Mouse (Mus musculus): ENCODE results near the gene Mgat5b. TPM values are rescaled to one million over a fixed set of nuclear protein-coding genes. Genes with fewer than 3 reads are reported as not detected.

The Mgat5b gene
- total RNA-seq, 2 experiments from 2014 or later = 41.1 to 47.8 TPM

GRCm38 (mm10) chr11:116974341-116974740 is 55.7 kb downstream of the Mgat5b start:
- DNase-seq (ENCODE audit: low spot score in 2 of 2) = no peak

DNA sequence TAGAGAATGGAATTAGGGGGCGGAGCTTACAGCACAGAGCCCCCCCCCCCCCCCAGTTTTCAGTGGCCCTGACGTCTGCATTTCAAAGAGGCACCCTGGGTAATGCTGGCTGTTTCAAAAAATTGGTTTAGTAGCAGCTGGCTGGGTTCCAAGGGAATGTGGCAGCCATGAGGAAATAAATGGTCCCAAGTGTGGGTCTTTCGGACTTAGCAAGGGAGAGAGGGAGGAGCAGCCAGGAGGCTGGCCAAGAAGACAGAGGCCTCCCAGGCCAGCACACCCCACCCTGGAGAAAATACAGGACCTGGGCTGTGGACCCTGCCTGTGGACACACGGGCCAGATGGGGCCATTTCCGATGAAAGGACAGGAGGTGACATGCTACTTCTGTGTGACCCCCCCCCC is 61.6 kb downstream of the Mgat5b start:
- DNase-seq (ENCODE audit: low spot score in 2 of 2) = no peak

DNA sequence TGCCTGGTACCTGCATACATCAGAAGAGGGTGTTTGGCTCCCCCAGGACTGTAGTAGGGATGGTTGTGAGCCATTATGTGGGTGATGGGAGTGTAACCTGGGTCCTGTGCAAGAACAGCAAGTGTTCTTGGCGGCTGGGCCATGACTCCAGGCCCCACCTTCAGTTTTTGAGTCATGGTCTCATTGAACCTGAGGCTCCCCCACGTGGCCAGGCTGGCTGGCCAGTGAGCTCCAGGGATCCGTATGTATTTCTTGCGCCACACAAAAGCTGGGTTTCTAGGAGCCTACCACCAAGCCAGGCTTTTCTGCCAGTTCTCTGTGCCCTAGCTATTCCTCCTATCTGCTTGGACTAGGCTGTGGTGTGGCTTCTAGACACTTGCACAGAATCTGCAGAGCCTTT is 63.9 kb downstream of the Mgat5b start:
- DNase-seq (ENCODE audit: low spot score in 2 of 2) = no peak

- no peak for DNase-seq (ENCODE audit: low spot score in 2 of 2)
These were observed 67.1 kb downstream of the Mgat5b start for GRCm38 (mm10) chr11:116985504-116986385.

DNA sequence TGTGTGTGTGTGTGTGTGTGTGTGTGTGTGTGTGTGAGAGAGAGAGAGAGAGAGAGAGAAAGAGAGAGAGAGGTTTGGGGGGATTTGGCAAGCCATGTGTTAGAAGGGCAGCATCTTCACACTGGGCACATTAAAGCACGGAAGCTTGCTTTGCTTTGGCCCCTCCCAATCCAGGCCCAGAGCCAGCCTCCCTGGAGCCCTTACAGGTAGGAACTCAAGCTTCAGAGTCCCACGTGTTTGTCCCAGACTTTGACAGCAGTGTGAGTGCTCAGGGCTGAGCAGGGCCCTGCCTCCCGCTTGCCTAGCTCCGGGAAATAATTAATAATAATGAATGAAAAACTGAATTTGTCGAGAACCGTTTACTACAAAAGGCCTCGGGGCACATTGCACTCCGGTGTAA is 69.5 kb downstream of the Mgat5b start:
- peak in 1 of 2 experiments; percentile 18 for DNase-seq (ENCODE audit: low spot score in 2 of 2)

GRCm38 (mm10) chr11:116990231-116990630 is 71.6 kb downstream of the Mgat5b start:
- DNase-seq (ENCODE audit: low spot score in 2 of 2) = no peak

GRCm38 (mm10) chr11:116991410-116991809 is 72.7 kb downstream of the Mgat5b start:
- DNase-seq (ENCODE audit: low spot score in 2 of 2) = no peak

DNA sequence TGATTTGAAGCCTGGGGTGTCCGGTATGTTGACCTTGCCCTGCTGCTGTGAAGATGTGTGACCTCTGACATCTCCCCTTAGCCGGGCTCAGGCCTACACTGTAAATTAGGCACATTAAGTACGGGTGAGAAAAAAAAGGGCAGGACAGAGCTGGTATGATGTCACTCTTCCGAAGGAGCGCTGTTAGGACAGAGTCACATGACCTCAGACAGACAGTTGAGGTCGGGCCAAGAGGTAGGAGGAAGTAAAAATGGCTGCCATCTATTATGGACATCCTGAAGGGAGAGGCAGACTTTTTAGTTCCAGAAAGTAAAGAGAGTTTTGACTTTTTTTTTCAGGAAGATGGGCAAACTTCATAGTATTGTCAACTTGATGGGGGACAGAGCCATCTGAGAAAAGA is 73.3 kb downstream of the Mgat5b start:
- DNase-seq (ENCODE audit: low spot score in 2 of 2) = no peak

- DNase-seq (ENCODE audit: low spot score in 2 of 2) = peak in 1 of 2 experiments; percentile 46
These were observed 75.5 kb downstream of the Mgat5b start for GRCm38 (mm10) chr11:116994095-116994582.

- no peak for DNase-seq (ENCODE audit: low spot score in 2 of 2)
These were observed 78.3 kb downstream of the Mgat5b start for GRCm38 (mm10) chr11:116996976-116997375.

- DNase-seq (ENCODE audit: low spot score in 2 of 2) = no peak
These were observed 80.3 kb downstream of the Mgat5b start for GRCm38 (mm10) chr11:116998935-116999334.

DNA sequence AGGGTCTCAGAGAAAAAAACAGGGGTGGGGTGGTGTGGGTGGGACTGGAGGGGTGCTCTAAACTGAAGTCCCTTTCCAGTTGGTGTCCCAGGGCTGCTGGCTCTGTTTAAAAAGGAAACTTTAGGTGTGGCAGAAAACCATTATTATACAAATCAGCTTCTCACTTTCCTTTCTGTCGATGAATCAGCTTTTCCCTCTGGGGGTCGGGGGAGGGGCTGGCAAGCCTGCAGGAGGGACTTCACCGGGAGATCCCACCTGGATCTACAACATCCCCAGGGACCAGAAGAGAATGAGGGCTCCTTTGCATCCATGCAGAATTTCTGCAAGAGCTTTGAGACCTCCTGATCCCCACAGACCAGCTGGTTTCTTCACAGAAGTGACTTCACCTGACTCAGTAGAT is 81.6 kb downstream of the Mgat5b start:
- no peak for DNase-seq (ENCODE audit: low spot score in 2 of 2)

DNA sequence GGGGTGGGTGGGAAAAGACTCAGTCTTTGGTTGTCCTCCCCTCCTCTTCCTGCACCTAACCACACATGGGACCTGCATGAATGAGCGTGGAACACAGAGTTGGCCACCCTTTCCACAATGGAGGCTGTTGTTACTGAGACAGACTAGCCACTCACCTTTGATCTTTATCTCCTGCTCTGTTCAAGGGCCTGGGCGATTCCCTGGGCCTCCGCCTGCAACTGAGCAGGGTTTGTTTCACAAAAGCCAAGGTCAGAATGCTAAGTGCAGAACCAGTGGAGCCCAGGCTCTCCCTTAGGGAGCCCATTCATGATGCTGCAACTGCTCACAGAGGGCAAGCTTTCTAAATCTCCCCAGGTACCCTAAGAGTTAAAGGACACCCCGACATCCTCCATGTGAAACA is 83.1 kb downstream of the Mgat5b start:
- DNase-seq (ENCODE audit: low spot score in 2 of 2) = no peak

- no peak for DNase-seq (ENCODE audit: low spot score in 2 of 2)
These were observed 84.8 kb downstream of the Mgat5b start for GRCm38 (mm10) chr11:117003503-117003902.

DNA sequence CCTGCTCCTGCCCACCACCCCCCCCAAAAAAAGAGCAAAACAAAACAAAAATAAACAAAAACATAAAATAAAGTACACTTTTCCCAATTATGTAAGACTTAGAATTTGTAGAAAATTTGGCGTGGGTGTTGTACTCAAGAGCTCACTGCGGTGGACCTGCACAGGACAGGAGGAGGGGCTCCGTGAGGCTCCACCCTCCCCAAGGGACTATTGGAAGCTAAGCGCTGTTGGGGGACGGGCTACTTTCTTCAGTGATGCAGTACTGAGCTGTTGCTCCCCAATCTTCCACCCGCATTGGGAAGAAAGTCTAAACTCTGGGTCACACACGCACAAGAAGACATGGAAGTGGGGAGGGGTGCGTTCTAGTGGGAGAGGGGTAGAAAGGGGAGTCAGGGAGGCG is 85.6 kb downstream of the Mgat5b start:
- peak in 1 of 2 experiments; percentile 34 for DNase-seq (ENCODE audit: low spot score in 2 of 2)

DNA sequence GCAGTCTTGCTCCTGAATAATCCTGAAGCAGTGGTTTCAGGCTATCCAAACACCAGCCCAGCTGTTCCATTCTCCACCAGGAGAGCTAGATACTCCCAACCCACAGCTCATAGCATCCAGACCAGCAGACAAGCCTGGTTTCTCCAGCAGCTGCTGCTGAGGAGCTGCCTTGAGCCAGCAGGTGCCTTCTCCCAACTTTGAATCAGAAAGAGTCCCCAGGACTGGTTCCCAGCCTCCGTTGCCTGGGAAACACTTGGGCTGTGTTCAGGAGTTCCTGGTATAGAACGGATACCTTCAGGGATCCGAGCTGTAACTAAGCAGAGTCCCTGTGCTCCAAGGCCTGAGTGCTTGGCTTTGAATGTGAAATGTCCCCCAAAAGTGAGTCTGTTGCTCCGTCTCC is 98.8 kb downstream of the Mgat5b start:
- peak in 1 of 2 experiments; percentile 9 for DNase-seq (ENCODE audit: low spot score in 2 of 2)

GRCm38 (mm10) chr11:117018410-117018809 is 99.7 kb downstream of the Mgat5b start:
- peak; percentile 82 to 95 for DNase-seq (ENCODE audit: low spot score in 2 of 2)

DNA sequence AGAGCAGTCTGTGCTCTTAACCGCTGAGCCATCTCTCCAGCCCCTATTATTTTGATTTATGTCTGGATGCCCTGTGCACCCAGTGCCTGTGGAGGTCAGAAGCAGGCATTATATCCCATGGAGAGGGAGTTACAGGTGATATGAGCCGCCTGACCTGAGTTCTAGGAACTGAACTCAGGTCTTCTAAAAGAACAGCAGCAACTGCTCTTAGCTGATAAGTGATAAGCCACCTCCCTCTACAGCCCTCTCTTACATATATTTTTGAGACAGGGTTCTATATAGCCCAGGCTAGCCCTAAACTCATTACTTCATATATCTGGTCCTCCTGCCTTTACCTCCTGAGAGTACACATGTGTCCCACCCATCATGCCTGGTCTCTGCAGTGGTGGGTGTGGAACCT is 102.4 kb downstream of the Mgat5b start:
- DNase-seq (ENCODE audit: low spot score in 2 of 2) = no peak

DNA sequence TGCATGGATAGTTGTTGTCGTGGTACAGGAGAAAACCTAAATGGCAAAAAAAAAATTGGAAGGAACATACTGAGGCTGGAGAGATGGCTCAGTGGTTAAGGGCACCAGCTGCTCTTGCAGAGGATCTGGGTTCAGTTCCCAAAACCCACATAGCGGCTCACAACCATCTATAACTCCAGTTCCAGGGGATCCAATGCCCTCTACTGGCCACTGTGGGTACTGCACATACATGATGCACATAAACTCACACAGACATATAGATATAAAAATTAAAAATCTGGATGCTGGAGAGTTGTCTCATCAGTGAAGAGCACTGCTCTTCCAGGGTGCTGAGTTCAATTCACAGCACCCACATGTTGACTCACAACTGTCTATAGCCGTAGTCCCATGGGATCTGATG is 104.9 kb downstream of the Mgat5b start:
- DNase-seq (ENCODE audit: low spot score in 2 of 2) = no peak

GRCm38 (mm10) chr11:117027681-117028080 is 109.0 kb downstream of the Mgat5b start:
- no peak for DNase-seq (ENCODE audit: low spot score in 2 of 2)

DNA sequence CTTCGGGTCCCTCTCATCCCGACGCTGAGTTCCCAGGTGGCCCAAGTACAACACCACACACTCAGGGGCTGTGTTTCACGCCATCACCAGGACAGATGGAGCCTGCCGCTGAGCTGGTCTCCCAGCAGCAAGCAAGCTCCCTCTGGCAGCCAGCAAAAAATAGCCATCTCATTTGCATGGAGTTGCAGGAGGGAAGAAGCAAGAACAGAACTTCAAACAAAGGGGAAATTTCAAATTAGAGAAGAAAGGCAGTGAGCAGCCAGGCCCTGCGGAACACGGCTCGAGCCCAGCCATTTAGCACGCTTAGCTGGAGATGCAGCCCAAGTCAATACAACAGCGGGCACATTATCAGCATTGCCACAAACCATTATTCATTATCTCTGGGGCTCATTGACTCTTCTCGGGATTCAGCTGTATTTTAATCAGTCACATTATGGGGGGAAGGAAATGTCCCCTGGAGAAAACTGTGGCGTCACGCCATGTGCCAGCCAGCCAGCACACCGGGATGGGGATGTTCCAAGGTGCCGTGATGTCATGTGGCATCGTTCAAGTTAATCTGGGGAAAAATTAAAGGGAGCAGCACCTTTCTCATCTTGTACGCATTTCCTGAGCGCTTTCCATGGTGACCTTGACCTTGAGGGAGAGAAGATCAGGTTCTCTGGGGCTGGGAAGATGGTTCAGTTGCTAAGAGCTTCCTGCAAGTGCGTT is 110.4 kb downstream of the Mgat5b start:
- peak; percentile 48 to 63 for DNase-seq (ENCODE audit: low spot score in 2 of 2)

- no peak for DNase-seq (ENCODE audit: low spot score in 2 of 2)
These were observed 110.9 kb downstream of the Mgat5b start for GRCm38 (mm10) chr11:117029569-117029955.

Data from layer of hippocampus, adult 18-20 months (tissue).